Mouse (Mus musculus) testis, adult 2 months (tissue): ENCODE results near the gene Adal.

Experiments
- CTCF ChIP-seq: fragments of 200-500 bp; IDR thresholded peaks from 2 replicates; pipeline ENCODE4 v1.5.1; 2012; ENCODE audit warnings: low read depth, mild to moderate bottlenecking, inconsistent platforms, low read length, moderate library complexity; ENCODE audit not compliant: control insufficient read depth, insufficient read depth, insufficient replicate concordance
- POLR2A ChIP-seq: fragments of 200-500 bp; IDR thresholded peaks from 2 replicates; pipeline ENCODE4 v1.6.1; 2012; ENCODE audit warnings: low read depth, mild to moderate bottlenecking, inconsistent platforms, low read length, moderate library complexity; ENCODE audit not compliant: control insufficient read depth

DNA sequence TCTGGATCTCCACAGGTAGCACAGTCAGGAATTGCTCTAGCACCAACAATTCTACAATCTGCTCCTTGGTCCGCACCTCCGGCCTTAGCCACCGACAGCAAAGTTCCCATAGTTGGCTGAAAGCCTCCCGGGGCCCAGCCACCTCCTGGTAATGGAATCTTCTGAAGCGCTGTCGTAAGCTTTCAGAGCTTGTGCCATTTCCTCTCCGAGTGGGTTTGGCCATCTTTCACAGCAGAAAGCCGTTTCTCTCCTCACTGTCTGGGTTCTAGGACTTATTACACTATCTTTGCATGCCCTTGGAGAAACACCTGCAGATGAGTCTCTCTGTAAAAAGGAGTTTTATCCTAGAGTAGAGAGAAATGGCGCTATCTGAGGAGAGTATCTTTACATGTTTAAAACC is 29.7 kb downstream of the Adal start:
- TF ChIP-seq CTCF: no peak
- TF ChIP-seq POLR2A: no peak
